Mouse (Mus musculus) stomach, postnatal 0 days (tissue): ENCODE measurements at regions not wholly inside any gene's neighbourhood (a gene's known extent, or its start where the extent isn't known, plus 50 kb on each side); places are given as distances from the start of the nearest gene placed in this dataset.
A peak's percentile ranks its signal among the peaks of the same experiment; 100 is the strongest.
"Not testable (repeated sequence)": the region's sequence is repeated elsewhere in the genome, so short reads cannot be mapped to it uniquely, and the experiment has no call there.

Experiments
- ATAC-seq: fragments of 200-750 bp; cut with Nextera tagmentation; 2 replicates; pipeline ENCODE4 v1.8.0; 2017; ENCODE audit not compliant: low FRiP score, low TSS enrichment
- DNase-seq: peaks from one replicate; pipeline ENCODE4 v3.0.0-alpha.2; 2016; ENCODE audit warnings: low spot score
- H3K27ac ChIP-seq: fragments of 300-500 bp; sonication (generic); replicated peaks from 2 replicates; pipeline ENCODE4 v1.5.1; 2014; ENCODE audit warnings: mild to moderate bottlenecking, control low read depth
- H3K27me3 ChIP-seq: fragments of 300-500 bp; sonication (generic); 2 replicates; pipeline ENCODE4 v1.6.1; 2014; ENCODE audit warnings: low read length; ENCODE audit not compliant: control insufficient read depth, insufficient read depth
- H3K36me3 ChIP-seq: fragments of 300-500 bp; sonication (generic); 2 replicates; pipeline ENCODE4 v1.6.1; 2014; ENCODE audit warnings: low read length, mixed read lengths; ENCODE audit not compliant: control insufficient read depth, insufficient read depth
- H3K4me1 ChIP-seq: fragments of 300-500 bp; sonication (generic); replicated peaks from 2 replicates; pipeline ENCODE4 v1.6.1; 2014; ENCODE audit warnings: antibody characterized with exemption; ENCODE audit not compliant: control insufficient read depth, insufficient read depth
- H3K4me2 ChIP-seq: fragments of 300-500 bp; sonication (generic); replicated peaks from 2 replicates; pipeline ENCODE4 v1.6.1; 2014; ENCODE audit warnings: low read depth, mild to moderate bottlenecking, control low read depth, moderate library complexity
- H3K4me3 ChIP-seq: fragments of 300-500 bp; sonication (generic); 2 replicates; pipeline ENCODE4 v1.5.1; 2014; ENCODE audit warnings: low read depth, low read length, control low read depth
- H3K9ac ChIP-seq: fragments of 300-500 bp; sonication (generic); 2 replicates; pipeline ENCODE4 v1.6.1; 2014; ENCODE audit warnings: mild to moderate bottlenecking, low read length, control low read depth, mixed read lengths
- H3K9me3 ChIP-seq: fragments of 300-500 bp; sonication (generic); 2 replicates; pipeline ENCODE4 v1.6.1; 2016; ENCODE audit warnings: low read length; ENCODE audit not compliant: control insufficient read depth
- CTCF ChIP-seq: IDR thresholded peaks from 2 replicates; pipeline ENCODE4 v1.5.1; 2016; ENCODE audit warnings: antibody characterized with exemption, low read depth, mild to moderate bottlenecking, moderate library complexity
- EP300 ChIP-seq: optimal IDR thresholded peaks from 2 replicates; pipeline ENCODE3; 2016; ENCODE audit warnings: antibody characterized with exemption
- WGBS: fragments of 180-500 bp; shearing (Covaris S2); extraction: QIAGEN DNeasy Blood & Tissue Kit; methylation state at CpG from one replicate; pipeline ENCODE4 v1.1.7; 2014; 5-methylcytosine and 5-hydroxymethylcytosine counted together

GRCm38 (mm10) chr8:19588715-19589114 is 93.8 kb downstream of the Defb7 start:
- H3K36me3 ChIP-seq: no peaks in the 10 kb centered on the region
- WGBS: 67% methylated on average over 5 of the region's 5 CpGs
- no peak overlapping the region for H3K4me3 ChIP-seq
- ATAC-seq (no peak), DNase-seq (no peak)
- no peak for TF ChIP-seq EP300
- peak; percentile 21; the same call in 1 of the 2 replicates for TF ChIP-seq CTCF
- H3K27me3 ChIP-seq: no peaks in the 10 kb centered on the region
- no peak overlapping the region for H3K4me2 ChIP-seq
- no peaks in the 10 kb centered on the region for H3K9me3 ChIP-seq
- H3K9ac ChIP-seq: no peak overlapping the region
- H3K27ac ChIP-seq: no peak overlapping the region
- no peaks in the 10 kb centered on the region for H3K4me1 ChIP-seq

DNA sequence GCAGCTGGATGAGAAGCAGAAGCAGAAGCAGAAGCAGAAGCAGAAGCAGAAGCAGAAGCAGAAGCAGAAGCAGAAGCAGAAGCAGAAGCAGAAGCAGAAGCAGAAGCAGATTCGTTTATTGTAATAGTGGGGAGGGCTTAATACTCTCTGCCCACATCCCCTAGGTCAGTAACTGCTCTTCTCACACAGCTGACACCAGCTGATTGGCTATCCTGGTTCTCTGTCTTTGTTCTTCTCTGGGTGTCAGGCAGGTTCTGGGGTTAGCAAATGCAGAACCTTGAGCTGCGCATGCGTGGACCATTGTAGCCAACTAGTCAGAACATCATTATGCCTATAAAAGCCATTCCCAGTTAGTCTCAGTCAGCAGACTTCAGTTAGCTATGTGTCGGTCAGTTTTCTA is 106.6 kb downstream of the Defb7 start:
- not testable (repeated sequence) for H3K4me3 ChIP-seq, DNase-seq, H3K9me3 ChIP-seq, ATAC-seq, H3K9ac ChIP-seq, H3K4me1 ChIP-seq, H3K27ac ChIP-seq, H3K36me3 ChIP-seq, H3K27me3 ChIP-seq, H3K4me2 ChIP-seq
- WGBS: 78% methylated on average over 4 of the region's 4 CpGs

DNA sequence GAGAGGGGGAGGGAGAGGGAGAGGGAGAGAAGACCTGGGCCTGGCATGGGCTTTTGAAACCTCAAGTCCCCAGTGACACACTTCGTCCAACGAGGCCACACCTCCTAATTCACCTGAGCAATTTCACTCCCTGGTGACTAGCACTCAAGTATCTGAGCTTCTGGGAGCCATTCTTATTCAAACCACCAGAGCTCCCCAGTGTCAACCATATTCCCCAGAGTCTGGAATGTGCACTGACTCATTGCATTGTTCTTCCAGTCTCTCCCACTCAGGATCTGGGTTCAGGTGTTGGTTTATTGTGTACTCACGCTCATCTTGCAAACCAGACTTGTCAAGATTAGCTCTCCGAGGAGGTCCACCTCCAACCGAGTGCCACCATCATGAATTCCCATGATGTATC is 111.7 kb downstream of the Defb7 start:
- 89% methylated on average over 5 of the region's 5 CpGs for WGBS
- no peaks in the 10 kb centered on the region for H3K27me3 ChIP-seq

DNA sequence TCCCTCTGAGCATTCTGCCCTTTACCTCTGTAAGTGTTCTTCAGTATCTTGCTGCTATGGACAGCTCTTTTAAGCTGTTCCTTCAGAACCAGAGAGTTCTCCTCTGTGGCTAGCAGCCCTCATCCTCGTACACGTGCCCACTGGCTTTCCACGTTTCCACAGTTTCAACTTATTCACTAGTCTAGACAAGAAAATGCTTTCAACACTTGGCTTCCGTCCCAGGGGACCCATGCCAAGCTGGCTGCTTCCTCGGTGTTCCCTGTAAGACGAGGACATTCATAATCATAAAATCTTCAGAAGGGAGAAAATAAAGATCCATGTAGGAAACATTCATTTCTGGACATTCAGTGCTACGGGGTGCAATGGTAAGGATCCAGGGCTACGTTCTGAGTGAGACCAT is 101.9 kb upstream of the 4930467E23Rik start:
- 82% methylated on average over 8 of the region's 8 CpGs for WGBS

More for the DNA sequence above, 111.7 kb downstream of the Defb7 start:
- Histone ChIP-seq H3K4me1 (no peaks in the 10 kb centered on the region), H3K9me3 (no peaks in the 10 kb centered on the region), H3K36me3 (no peaks in the 10 kb centered on the region), H3K27ac (no peak overlapping the region), H3K4me3 (no peak overlapping the region), H3K9ac (no peak overlapping the region), H3K4me2 (no peak overlapping the region)
- DNase-seq (no peak), ATAC-seq (no peak)
- no peak for TF ChIP-seq EP300

DNA sequence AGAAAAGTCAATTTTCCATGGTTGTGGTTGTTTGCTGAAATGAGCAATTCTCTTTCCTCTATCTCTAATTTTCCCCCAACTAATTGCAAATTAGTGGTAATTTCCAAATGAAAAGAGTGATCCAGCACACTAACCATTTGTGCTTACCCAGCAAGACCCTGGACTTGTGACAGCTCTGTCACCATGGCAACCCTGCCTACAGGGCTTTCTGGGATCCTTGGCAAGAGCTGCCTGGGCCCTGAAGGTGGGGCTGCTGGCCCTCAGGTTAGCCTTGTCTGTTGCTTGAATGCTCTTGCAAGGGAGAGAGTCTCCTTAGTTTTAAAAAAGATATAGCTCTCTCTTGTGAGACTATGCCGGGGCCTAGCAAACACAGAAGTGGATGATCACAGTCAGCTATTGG is 80.8 kb upstream of the 4930467E23Rik start:
- ATAC-seq: not testable (repeated sequence)
- whole genome bisulfite sequencing: 91% methylated on average over 1 of the region's 1 CpGs

More for the DNA sequence above, 101.9 kb upstream of the 4930467E23Rik start:
- H3K36me3 ChIP-seq: no peaks in the 10 kb centered on the region
- H3K27me3 ChIP-seq: no peaks in the 10 kb centered on the region
- TF ChIP-seq EP300 (no peak), CTCF (no peak)
- no peak overlapping the region for H3K9ac ChIP-seq
- no peak overlapping the region for H3K27ac ChIP-seq
- DNase-seq: no peak
- no peak overlapping the region for H3K4me3 ChIP-seq
- no peak for ATAC-seq
- no peak overlapping the region for H3K4me2 ChIP-seq
- H3K4me1 ChIP-seq: no peaks in the 10 kb centered on the region
- H3K9me3 ChIP-seq: no peaks in the 10 kb centered on the region

More for the DNA sequence above, 80.8 kb upstream of the 4930467E23Rik start:
- H3K36me3 ChIP-seq, H3K4me3 ChIP-seq, H3K4me1 ChIP-seq, H3K9me3 ChIP-seq, H3K4me2 ChIP-seq, DNase-seq, H3K27me3 ChIP-seq, H3K27ac ChIP-seq, H3K9ac ChIP-seq: not testable (repeated sequence)
